Mouse (Mus musculus) midbrain, embryonic 12.5 days (tissue): ENCODE data around the gene 1700042G07Rik. TPM values are rescaled to one million over a fixed set of nuclear protein-coding genes. Genes with fewer than 3 reads are reported as not detected.

Source experiments
- ATAC-seq: fragments of 200-750 bp; cut with Nextera tagmentation; 2 replicates; pipeline ENCODE4 v1.8.0; 2017; ENCODE audit warnings: low read depth, moderate TSS enrichment, moderate library complexity; ENCODE audit not compliant: low FRiP score
- H3K27ac ChIP-seq: fragments of 300-500 bp; sonication (generic); replicated peaks from 2 replicates; pipeline ENCODE4 v1.5.1; 2016; ENCODE audit warnings: mild to moderate bottlenecking
- H3K27me3 ChIP-seq: fragments of 300-500 bp; sonication (generic); 2 replicates; pipeline ENCODE4 v1.6.1; 2016; ENCODE audit warnings: mild to moderate bottlenecking
- H3K36me3 ChIP-seq: fragments of 300-500 bp; sonication (generic); 2 replicates; pipeline ENCODE4 v1.6.1; 2016
- H3K4me1 ChIP-seq: fragments of 300-500 bp; sonication (generic); 2 replicates; pipeline ENCODE4 v1.6.1; 2016
- H3K4me2 ChIP-seq: fragments of 300-500 bp; sonication (generic); replicated peaks from 2 replicates; pipeline ENCODE4 v1.6.1; 2016; ENCODE audit warnings: mild to moderate bottlenecking, moderate library complexity
- H3K4me3 ChIP-seq: fragments of 300-500 bp; sonication (generic); 2 replicates; pipeline ENCODE4 v1.5.1; 2016; ENCODE audit warnings: mild to moderate bottlenecking
- H3K9ac ChIP-seq: fragments of 300-500 bp; sonication (generic); replicated peaks from 2 replicates; pipeline ENCODE4 v1.6.1; 2016; ENCODE audit warnings: mild to moderate bottlenecking, moderate library complexity
- H3K9me3 ChIP-seq: fragments of 300-500 bp; sonication (generic); 2 replicates; pipeline ENCODE4 v1.6.1; 2016; ENCODE audit warnings: mild to moderate bottlenecking
- WGBS: fragments of 180-500 bp; shearing (Covaris S2); methylation state at CpG from one replicate; pipeline ENCODE4 v1.1.7; 2016; 5-methylcytosine and 5-hydroxymethylcytosine counted together
- polyA plus RNA-seq: library from polyadenylated mRNA; unstranded; fragments of >200 nt; fragmentation: Nextera tagmentation; extraction: Ambion mirVana; gene quantifications from 2 replicates; pipeline ENCODE4 v1.2.1, GENCODE M21; 2016

Gene 1700042G07Rik
- polyA plus RNA-seq, result not detected in 2 replicates

DNA sequence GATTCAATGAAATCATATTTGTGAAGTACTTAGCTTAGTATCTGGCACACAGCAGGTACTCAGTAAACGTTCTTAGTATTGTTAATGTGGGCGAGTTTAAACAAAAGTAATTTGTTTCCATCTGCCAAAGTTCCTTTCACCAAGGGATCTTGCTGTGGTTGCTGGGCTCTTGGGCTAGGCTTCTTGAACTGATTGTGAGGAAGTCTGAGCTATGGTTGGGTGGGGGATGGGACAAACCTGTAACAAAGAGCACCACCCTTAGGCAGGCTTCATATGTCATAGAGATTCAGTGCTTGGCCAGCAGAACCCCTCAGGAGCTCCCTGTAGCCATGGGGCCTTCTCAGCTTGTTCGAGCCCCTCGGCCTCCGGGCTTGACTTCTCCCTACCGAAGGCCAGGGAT is at the start of gene 1700042G07Rik, which contains the start of gene Gm49337:
1700042G07Rik (plus strand) TSS at position 301 of the 400 bp plus-strand sequence.
Gm49337 (plus strand) TSS at position 313 of the 400 bp plus-strand sequence.
- no peak within 1 kb of the TSS for H3K4me3 ChIP-seq

DNA sequence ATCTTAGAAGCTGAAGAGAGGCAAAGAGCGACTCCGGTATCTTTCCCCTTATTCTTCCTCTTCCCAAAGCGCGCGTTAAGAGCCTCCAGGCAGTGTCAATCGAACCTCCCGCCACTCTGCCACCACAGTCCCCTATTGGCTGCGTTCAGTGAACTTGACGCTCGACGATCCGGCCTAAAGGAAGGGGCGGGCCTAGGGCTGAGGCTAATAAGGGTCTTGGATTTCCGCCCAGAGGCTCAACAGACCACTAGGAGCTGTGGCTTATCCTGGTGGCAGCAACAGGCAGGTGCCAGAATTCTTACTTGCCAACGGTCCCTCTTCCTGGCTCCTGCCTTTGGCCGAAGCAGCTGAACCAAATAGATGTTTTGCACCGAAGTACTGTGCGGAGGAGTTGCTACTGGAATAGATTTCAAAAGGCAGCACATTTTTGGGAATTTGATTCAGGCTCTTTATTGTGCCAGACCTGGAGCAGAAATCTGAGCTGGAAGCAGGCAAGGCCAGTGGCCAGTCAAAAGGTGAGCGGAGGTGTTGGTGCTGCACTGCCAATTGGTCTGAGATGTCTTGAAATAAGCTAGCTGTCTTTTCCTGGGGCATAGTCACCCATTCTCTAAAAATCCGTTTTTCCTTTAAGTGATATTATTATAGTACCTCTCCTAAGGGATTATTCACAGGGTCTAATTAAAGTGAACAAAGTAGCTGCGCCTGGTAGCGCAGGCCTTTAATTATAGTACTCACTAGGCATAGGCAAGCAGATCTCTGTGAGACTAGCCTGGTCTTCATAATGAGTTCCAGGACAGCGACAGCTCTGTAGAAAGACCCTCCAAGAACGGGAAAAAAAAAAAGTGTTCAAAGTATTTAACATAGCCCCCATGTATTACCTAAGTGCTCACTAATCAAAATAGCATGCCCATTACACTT is 49.3 kb upstream of the 1700042G07Rik start, which contains the start of the genes Rad54l and Pomgnt1:
Rad54l (minus strand) TSS at position 89 of the 918 bp plus-strand sequence.
Pomgnt1 (plus strand) TSS at position 239 of the 918 bp plus-strand sequence.
- peaks cover 21% of the 10 kb centered on the region for H3K4me1 ChIP-seq
- H3K9ac ChIP-seq, result peak within 1 kb of the TSS; percentile 70
- H3K4me3 ChIP-seq, result peak within 1 kb of the TSS; percentile 64
- H3K27ac ChIP-seq, result peak within 1 kb of the TSS; percentile 60; the same call in 1 of the 2 replicates
- WGBS, result 6% methylated on average over 24 of the region's 24 CpGs
- ATAC-seq, result peak; percentile 99
- H3K27me3 ChIP-seq, result no peaks in the 10 kb centered on the region
- no peaks in the 10 kb centered on the region for H3K9me3 ChIP-seq
- H3K36me3 ChIP-seq, result peaks cover 6% of the 10 kb centered on the region; the same call in 1 of the 2 replicates
- H3K4me2 ChIP-seq, result peak within 1 kb of the TSS; percentile 78

More for the DNA sequence above, at the start of gene 1700042G07Rik, which contains the start of gene Gm49337:
- H3K36me3 ChIP-seq, result no peaks in the 10 kb centered on the region
- H3K4me1 ChIP-seq, result peaks cover 27% of the 10 kb centered on the region; the same call in 1 of the 2 replicates
- H3K27me3 ChIP-seq, result no peaks in the 10 kb centered on the region
- ATAC-seq, result no peak
- no peaks in the 10 kb centered on the region for H3K9me3 ChIP-seq
- H3K4me2 ChIP-seq, result no peak within 1 kb of the TSS
- no peak within 1 kb of the TSS for H3K27ac ChIP-seq
- no peak within 1 kb of the TSS for H3K9ac ChIP-seq
- 87% methylated on average over 6 of the region's 6 CpGs for WGBS

DNA sequence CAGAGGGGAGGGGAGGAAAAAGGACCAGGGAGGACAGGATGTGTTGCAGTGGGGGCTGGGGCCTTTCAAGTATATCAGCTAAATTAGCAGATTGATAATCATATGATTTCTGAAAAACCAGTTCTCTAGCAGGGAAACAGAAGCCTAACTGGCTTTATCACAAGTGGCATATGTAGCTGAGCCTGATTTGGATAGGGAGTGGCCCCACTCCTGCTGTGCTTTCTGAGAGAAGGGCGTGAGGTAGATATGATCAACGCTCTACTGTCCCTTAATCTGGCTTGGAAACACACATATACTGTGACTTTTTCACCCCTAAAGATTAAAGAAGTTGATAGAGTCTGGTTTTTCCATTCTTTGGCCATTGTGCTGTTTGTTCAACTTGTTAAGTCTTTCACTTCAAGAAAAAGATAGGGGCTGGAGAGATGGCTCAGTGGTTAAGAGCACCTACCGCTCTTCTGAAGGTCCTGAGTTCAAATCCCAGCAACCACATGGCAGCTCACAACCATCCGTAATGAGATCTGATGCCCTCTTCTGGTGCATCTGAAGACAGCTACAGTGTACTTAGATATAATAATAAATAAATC is 47.3 kb upstream of the 1700042G07Rik start:
- Histone ChIP-seq H3K9ac (no peak overlapping the region), H3K9me3 (no peaks in the 10 kb centered on the region), H3K27ac (no peak overlapping the region), H3K27me3 (no peaks in the 10 kb centered on the region), H3K4me2 (no peak overlapping the region), H3K4me1 (peaks cover 21% of the 10 kb centered on the region), H3K4me3 (no peak overlapping the region), H3K36me3 (no peaks in the 10 kb centered on the region)
- ATAC-seq, result no peak
- WGBS, result 94% methylated on average over 4 of the region's 4 CpGs

DNA sequence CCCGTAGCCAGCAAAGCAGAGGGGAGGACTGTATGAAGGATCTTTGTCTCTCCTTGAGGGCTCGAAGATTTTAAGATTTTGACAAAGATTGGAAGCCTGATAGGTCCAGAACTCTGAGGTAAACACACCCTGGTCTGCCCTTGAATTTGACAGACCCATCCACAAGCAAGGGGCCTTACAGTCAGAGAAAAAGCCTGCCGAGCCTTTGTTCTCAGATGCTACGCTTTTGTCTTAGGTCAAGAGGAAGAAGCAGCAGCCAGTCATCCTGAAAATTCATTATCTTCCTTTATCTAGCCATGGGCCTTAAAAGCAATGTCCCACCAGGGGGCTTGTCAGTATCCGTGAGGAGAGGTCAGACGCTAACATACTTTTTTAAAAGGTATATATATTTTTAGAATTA is 45.2 kb upstream of the 1700042G07Rik start:
- Histone ChIP-seq H3K27ac (no peak overlapping the region), H3K9me3 (no peaks in the 10 kb centered on the region), H3K4me1 (peaks cover 15% of the 10 kb centered on the region), H3K27me3 (no peaks in the 10 kb centered on the region), H3K4me3 (no peak overlapping the region), H3K4me2 (no peak overlapping the region), H3K36me3 (no peaks in the 10 kb centered on the region), H3K9ac (no peak overlapping the region)
- no peak for ATAC-seq
- WGBS, result 72% methylated on average over 6 of the region's 6 CpGs

DNA sequence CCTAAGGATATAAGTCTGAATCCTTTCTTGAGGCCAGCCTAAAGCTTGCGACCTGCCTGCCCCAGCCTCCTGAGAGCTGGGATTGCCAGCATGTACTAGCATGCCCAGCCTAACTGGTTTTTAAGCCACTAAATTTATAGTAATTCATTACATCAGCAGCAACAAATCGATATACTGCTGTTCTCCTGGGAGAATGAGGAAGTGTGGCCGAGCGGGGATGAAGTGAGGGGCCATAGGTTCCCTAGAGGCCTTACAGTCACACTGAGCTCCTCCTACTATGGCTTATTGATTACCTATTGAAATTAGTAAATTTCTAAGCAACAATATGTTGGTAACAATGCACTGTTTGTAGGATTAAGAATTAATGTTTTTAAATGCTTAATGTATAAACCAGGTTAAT is 40.0 kb upstream of the 1700042G07Rik start:
- H3K27ac ChIP-seq, result no peak overlapping the region
- H3K9me3 ChIP-seq, result no peaks in the 10 kb centered on the region
- no peak for ATAC-seq
- H3K9ac ChIP-seq, result no peak overlapping the region
- WGBS, result 88% methylated on average over 4 of the region's 4 CpGs
- H3K4me1 ChIP-seq, result no peaks in the 10 kb centered on the region
- no peaks in the 10 kb centered on the region for H3K27me3 ChIP-seq
- H3K4me3 ChIP-seq, result no peak overlapping the region
- no peak overlapping the region for H3K4me2 ChIP-seq
- H3K36me3 ChIP-seq, result no peaks in the 10 kb centered on the region

DNA sequence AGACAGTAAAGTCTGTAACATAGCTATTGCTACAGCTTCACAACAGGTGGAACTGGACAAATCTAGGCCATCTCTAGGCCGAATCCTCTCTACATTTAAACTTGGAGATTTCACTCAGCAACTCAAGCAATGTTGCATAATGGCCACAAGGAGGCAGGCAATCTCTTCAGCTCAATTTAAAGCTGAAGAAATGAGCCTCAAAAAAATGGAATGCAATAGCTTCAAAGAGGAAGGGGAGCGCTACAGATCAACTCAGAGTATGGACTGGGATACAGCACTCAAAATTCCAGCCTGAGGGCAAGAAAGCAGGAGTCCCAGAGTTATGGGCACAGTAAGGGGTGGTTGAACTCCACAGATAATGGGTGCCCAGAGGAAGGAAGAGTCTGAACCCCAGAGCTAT is 38.2 kb upstream of the 1700042G07Rik start:
- H3K4me2 ChIP-seq, result no peak overlapping the region
- WGBS, result 46% methylated on average over 2 of the region's 2 CpGs
- H3K9ac ChIP-seq, result no peak overlapping the region
- H3K36me3 ChIP-seq, result no peaks in the 10 kb centered on the region
- no peaks in the 10 kb centered on the region for H3K27me3 ChIP-seq
- no peaks in the 10 kb centered on the region for H3K9me3 ChIP-seq
- H3K4me1 ChIP-seq, result no peaks in the 10 kb centered on the region
- H3K4me3 ChIP-seq, result no peak overlapping the region
- ATAC-seq, result no peak
- no peak overlapping the region for H3K27ac ChIP-seq

DNA sequence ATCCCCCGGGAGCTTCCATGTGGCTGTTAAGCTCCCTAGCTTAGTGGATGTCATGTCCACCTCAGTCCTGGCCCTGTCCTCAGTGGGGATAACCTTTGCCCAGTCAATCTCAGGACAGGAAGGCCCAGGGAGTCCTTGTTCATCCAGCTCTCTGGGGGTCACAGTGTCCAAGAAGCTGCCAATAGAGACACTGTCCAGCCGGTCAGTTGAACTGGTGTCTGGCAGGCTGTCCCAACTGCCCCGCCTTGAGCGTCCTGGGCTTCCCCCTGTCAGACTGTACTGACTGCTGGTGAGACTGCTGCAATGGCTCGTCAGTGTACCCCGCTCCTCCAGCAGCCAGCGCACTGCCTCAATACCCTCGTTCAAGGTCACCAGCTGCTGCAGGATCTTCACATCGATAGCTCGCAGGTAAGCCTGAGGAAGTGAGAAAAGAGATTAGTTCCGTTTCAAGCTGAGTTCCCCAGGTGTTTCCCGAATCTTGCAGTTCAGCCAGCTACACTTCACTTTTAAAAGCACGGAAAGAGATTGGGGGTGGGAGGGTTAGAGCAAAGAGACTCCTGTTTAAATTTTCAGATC is 35.7 kb upstream of the 1700042G07Rik start:
- 53% methylated on average over 13 of the region's 13 CpGs for WGBS
- Histone ChIP-seq H3K36me3 (no peaks in the 10 kb centered on the region), H3K4me1 (no peaks in the 10 kb centered on the region), H3K9me3 (no peaks in the 10 kb centered on the region), H3K27ac (no peak overlapping the region), H3K4me3 (no peak overlapping the region), H3K27me3 (peaks cover 3% of the 10 kb centered on the region; the same call in 1 of the 2 replicates), H3K9ac (no peak overlapping the region), H3K4me2 (no peak overlapping the region)
- ATAC-seq, result no peak

DNA sequence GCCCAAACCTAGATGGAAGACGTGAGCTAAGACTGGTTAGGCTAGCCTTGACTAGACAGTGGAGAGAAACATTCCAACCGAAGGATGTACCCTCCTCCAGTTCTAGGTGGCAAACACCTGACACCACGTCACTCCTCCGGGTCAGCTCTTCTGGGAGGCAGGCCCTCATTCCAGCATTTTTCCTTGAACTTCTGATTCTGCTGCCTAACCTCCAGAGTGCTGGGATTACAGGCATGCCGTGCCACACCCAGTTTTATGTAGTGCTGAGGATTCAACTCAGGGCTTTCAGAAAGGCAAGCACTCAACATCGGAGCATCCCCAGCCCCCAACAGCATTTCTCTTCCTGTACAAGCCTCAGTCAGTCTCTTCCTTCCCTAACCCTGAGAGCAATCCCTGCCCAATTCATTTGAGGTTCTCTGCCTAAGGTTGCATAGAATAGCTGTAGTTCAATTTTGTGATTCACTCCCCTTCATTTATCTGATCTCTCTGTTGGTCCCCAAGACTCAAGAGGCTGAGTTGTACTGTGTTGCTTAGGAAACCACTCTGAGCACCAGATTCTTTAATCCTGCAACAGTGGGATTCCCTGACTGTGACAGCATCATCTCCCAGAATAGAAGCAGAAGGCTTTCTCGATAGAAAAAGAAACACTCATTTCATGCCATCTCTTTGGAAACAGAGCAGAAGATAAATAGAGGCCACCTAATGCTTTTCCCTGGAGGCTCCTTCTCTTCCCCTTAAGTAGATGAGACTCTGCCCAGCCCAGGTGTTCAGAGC is 32.2 kb upstream of the 1700042G07Rik start:
- ATAC-seq, result no peak
- Histone ChIP-seq H3K27me3 (peaks cover 28% of the 10 kb centered on the region), H3K9ac (no peak overlapping the region), H3K4me1 (peaks cover 21% of the 10 kb centered on the region), H3K27ac (no peak overlapping the region), H3K4me2 (no peak overlapping the region), H3K4me3 (no peak overlapping the region), H3K36me3 (no peaks in the 10 kb centered on the region), H3K9me3 (no peaks in the 10 kb centered on the region)
- WGBS, result 81% methylated on average over 7 of the region's 7 CpGs

DNA sequence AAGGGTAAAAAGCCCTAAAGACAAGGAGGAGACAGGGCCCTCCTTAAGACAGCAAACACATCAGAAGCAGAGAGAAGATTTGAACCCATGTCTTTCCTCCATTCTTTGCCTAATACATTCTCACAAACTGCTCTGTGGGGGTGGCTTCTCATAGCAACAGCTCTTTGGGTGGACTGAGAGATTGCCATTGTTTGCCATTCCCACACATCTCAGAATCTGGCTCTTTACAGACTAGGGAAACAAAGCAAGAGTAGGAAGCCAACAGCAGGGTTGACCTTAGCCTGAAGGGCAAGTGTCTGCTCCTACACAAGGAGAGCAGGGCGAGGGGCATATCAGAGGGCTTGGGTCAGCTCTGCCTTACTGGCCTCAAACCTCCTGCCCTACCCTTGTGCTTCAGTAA is 31.4 kb upstream of the 1700042G07Rik start:
- no peak overlapping the region for H3K9ac ChIP-seq

DNA sequence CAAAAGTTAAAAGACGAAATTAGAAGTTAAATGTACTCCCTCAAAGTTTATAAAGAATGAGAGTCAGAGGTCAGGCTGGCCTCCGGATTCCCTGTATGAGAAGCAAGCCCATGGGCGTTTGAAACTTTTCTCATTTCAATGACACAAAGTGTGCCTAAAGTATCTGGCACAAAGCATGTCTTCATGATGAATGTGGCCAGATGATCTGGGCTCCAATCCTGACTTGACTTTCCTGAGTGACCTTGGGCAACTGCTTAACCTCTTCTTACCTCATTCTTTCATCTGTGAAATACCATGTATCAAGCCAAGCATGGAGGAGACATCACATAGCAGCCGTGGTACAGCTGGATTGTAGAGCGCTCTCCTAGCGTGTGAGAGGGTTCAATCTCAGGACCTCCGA is 30.9 kb upstream of the 1700042G07Rik start:
- Histone ChIP-seq H3K4me3 (no peak overlapping the region), H3K27ac (no peak overlapping the region), H3K4me1 (peaks cover 21% of the 10 kb centered on the region), H3K27me3 (peaks cover 28% of the 10 kb centered on the region), H3K9me3 (no peaks in the 10 kb centered on the region), H3K9ac (no peak overlapping the region), H3K36me3 (no peaks in the 10 kb centered on the region), H3K4me2 (no peak overlapping the region)
- no peak for ATAC-seq
- 76% methylated on average over 7 of the region's 7 CpGs for WGBS

More for the DNA sequence above, 31.4 kb upstream of the 1700042G07Rik start:
- H3K27me3 ChIP-seq, result peaks cover 28% of the 10 kb centered on the region
- H3K36me3 ChIP-seq, result no peaks in the 10 kb centered on the region
- 72% methylated on average over 1 of the region's 1 CpGs for WGBS
- peaks cover 21% of the 10 kb centered on the region for H3K4me1 ChIP-seq
- no peak overlapping the region for H3K27ac ChIP-seq
- H3K9me3 ChIP-seq, result no peaks in the 10 kb centered on the region
- ATAC-seq, result no peak
- no peak overlapping the region for H3K4me3 ChIP-seq
- H3K4me2 ChIP-seq, result no peak overlapping the region

DNA sequence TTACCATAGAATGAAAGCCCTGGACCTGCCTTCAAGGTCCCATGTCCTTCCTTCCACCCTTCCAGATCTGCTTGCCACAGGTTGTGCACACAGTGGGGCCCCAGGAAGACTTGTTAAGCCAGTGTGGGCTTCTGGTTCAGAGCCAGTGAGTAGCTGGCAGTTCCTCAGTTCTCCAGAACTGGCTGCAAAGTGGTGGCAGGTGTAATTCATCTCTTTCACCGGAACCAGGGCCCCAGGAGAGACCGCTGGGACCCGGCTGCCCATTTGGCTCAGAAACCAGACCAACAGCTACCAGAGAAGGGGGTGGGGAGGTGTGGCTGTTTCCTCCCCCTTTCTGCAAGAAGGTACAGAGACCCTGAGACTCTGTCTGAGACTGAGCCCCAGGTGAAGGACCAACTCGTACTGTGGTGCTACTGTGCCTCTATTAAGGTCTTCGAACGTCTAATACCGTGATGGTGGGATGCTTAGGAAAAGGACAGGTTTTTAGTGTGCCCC is 29.8 kb upstream of the 1700042G07Rik start:
- ATAC-seq, result no peak
- peak overlapping the region; percentile 95 for H3K4me2 ChIP-seq
- no peak overlapping the region for H3K9ac ChIP-seq
- H3K4me1 ChIP-seq, result peaks cover 21% of the 10 kb centered on the region
- H3K4me3 ChIP-seq, result peak overlapping the region; percentile 69; the same call in 1 of the 2 replicates
- no peak overlapping the region for H3K27ac ChIP-seq
- WGBS, result 16% methylated on average over 7 of the region's 7 CpGs
- H3K27me3 ChIP-seq, result peaks cover 28% of the 10 kb centered on the region
- no peaks in the 10 kb centered on the region for H3K36me3 ChIP-seq
- no peaks in the 10 kb centered on the region for H3K9me3 ChIP-seq
